Mouse (Mus musculus): Measurements from ENCODE around the gene Lsm8.
"Not testable (repeated sequence)": the region's sequence is repeated elsewhere in the genome, so short reads cannot be mapped to it uniquely, and the experiment has no call there.

The Lsm8 gene

GRCm38 (mm10) chr6:18848051-18848701 is at the start of gene Lsm8:
TSS of gene Lsm8 (plus strand) at chr6:18848579.
- DNase-seq (ENCODE audit: low read depth, low spot score): peak; percentile 98

DNA sequence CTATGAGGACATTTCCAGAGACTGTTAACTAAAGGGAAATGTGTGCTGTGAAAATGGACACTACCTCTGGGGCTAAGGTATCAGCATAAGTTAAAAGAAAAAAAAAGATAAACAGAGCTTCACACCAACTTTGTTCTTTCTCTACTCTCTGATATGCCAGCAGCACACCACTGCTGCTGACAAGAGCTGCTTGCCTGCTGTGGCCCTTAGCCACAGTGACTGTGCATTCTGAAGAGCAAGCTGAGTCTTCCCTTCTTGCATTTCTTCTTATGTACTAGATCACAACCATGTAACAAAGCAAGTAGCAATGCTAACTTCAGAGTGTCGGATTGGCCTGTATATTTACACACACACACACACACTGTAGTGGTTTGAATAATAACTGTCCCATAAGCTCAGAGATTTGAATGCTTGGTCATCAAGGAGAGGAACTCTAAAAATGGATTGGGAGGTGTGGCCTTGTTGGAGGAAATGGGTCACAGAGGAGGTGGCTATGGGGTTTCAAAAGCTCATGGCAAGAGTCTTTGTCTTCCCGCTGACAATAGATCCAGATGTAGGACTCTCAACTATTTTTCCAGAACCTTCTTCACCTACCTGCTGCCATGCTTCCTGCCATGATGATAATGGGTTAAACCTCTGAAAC is 47.4 kb upstream of the Lsm8 start:
- DNase-seq (ENCODE audit: low read depth, low spot score): no peak

GRCm38 (mm10) chr6:18812623-18813022 is 35.8 kb upstream of the Lsm8 start:
- peak; percentile 18 for DNase-seq (ENCODE audit: low read depth, low spot score)

- DNase-seq (ENCODE audit: low read depth, low spot score): no peak
Measured at GRCm38 (mm10) chr6:18815606-18816005, 32.8 kb upstream of the Lsm8 start.

- DNase-seq (ENCODE audit: low read depth, low spot score): peak; percentile 55
Measured at GRCm38 (mm10) chr6:18819343-18819742, 29.0 kb upstream of the Lsm8 start.

DNA sequence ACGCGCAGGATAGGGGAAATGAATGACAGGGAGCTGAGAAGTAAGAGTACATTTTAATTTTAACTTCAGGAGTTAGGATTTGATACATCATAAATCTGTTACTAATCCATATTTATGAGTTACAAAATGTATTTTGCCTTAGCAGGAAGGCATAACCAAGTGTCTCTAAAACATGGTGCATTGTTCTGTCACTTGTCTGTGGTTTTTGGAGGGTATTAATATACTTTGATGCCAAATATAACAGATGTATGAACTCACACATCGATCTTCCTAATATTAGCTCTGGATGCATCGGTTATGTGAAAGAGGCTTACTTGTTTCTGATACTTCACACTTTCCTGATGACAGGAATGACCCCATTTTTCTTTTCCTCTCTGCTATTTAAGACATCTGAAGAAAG is 28.1 kb upstream of the Lsm8 start:
- DNase-seq (ENCODE audit: low read depth, low spot score): no peak

- DNase-seq (ENCODE audit: low read depth, low spot score): no peak
Measured at GRCm38 (mm10) chr6:18822812-18823211, 25.6 kb upstream of the Lsm8 start.

DNA sequence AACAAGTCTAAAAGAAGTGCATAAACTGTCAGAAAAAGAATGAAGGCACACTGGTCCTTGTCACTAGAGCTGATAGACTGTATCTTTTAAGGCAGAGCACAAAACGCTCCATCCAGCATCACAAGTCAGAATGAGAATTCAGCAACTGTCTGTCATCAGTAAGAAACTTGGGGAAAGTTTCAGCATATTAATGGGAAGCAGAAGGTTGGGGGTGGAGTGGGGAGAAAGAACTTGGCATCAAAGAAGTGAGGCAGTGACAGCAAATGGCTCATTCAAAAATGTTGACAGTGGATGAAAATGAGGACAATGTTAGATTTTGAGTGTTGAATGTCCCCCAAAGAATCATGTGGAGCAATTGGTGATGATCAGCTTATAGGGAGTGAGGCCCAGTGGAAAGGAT is 15.4 kb upstream of the Lsm8 start:
- no peak for DNase-seq (ENCODE audit: low read depth, low spot score)

GRCm38 (mm10) chr6:18844529-18844928 is 3.9 kb upstream of the Lsm8 start:
- not testable (repeated sequence) for DNase-seq (ENCODE audit: low read depth, low spot score)

- DNase-seq (ENCODE audit: low read depth, low spot score): not testable (repeated sequence)
Measured at GRCm38 (mm10) chr6:18845571-18845970, 2.8 kb upstream of the Lsm8 start.

DNA sequence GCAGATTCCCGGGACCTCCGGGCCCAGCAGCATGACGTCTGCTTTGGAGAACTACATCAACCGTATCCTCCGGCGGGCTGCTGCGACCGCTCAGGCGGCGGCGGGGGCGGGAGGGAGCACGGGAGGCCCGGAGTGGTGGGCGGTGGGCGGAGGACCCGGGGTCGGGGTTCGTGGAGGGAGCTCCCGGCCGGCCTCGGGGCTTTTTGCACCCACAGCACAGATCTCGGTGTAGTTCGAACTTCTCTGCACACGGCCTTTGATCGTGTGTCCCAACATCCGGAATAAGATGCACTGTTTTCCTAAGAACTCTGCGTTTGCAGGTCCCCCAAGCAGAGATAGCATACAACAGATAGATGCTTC is 303 bp downstream of the Lsm8 start:
- DNase-seq (ENCODE audit: low read depth, low spot score): no peak

DNA sequence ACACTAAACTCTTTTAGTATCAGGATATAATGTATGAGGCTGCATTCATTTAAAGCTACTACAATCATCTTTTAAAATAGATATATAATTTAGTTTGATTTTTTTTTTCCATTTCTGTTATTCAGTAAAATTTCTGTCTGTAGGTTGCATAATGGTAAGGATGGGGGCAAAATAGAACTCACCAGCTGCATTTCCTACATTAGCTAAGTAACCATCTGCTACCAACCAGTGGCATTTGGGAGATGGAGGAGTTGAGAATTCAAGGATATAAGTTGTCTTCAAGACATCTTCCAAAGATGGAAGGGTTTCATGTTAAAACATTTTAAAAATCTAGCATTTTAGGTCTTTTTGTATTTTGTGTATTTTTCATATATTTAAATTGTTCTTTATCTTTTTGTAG is 6.9 kb downstream of the Lsm8 start:
- no peak for DNase-seq (ENCODE audit: low read depth, low spot score)

DNA sequence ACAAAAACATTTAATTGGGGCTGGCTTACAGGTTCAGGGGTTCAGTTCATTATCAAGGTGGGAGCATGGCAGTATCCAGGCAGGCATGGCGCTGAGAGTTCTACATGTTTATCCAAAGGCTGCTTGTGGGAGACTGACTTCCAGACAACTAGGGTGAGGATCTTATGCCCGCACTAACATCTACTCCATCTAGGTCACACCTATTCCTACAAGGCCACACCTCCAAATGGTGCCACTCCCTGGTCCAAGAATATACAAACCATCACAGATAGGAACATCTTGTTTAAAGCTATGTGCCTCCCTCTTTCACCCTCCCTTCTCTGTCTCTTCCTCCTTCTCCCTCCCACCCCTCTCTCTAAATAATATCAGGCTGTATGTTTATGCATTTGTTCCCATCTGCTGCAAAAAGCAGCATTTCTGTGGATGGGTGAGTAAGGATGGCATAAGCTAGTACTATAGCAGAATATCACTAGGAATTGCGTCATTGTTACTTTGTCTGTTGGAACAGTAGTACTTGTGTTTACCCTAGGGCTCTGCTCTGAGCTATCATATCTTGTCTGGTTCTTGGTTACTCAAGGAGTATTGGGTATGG is 8.2 kb downstream of the Lsm8 start:
- DNase-seq (ENCODE audit: low read depth, low spot score): no peak

- DNase-seq (ENCODE audit: low read depth, low spot score): no peak
Measured at GRCm38 (mm10) chr6:18866018-18866417, 17.6 kb downstream of the Lsm8 start, which contains the start of gene Ankrd7. TSS of gene Ankrd7 (plus strand) at chr6:18866318.

DNA sequence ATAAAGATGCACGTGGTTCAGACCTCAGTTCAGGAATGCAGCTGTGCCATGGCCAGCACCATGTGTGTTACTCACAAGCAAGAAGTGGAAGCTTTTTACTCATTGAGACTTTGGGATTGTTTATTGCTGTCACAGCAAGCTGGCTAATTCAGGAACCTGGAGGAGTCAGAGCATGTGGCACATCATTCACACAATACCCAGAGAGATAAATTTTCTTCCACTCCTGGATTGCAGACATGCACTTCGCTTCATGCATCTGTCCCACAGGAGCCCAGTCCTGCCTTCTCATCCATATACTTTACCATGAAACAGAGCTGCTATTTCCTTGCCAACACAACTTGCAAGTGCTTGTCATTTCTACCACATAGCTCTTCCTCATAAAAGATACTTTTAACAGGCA is 40.7 kb downstream of the Lsm8 start:
- DNase-seq (ENCODE audit: low read depth, low spot score): no peak

- DNase-seq (ENCODE audit: low read depth, low spot score): no peak
Measured at GRCm38 (mm10) chr6:18894142-18894541, 45.8 kb downstream of the Lsm8 start.
